Comparison of ENCODE assay signal across 10 mouse cellular contexts in the genomic region with DNA sequence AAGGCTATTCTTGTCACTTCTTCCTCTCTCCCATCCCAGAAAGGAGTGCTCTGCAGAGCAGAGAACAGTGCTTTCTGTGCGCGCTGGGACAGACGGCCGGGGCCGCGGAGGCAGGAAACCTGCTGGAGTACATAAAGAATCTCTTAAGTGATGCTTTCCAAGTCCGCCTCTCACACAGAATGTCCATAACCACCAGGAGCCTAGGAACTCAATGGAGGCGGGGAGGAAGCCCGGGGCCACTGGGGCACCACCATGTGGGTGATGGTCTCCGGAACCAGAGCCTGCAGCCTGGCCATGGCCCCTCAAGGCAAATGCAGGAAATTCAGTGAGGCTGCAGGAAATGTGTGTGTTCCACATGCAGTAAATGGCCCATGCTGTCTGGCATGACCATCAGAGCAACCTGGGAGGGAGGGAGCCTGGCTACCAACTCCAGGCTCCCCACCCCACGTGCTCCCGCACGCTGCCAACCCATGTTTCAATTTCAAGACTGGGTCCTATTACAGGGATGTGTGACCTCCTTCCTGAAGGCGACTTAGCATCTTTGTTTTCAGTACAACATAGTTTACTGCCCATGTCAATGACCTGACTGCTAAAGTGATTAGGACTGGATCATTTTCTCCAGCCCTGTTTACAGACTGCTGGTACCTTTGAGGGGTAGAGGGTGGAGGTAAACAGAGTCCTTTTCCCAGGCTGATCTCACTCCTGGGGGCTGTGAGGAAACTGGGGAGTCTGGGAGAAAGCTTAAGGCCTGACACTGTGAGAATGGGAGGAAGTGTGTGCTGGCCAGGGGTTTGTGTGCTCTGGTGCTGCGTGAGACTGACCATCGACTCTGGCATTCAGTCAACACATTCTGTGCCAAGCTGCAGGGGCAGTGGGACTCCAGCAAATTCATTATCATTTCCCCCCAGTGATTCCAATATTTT. TPM values are rescaled to one million over a fixed set of nuclear protein-coding genes. Genes with fewer than 3 reads are reported as not detected.
DNase-seq lines count a peak whose midpoint lies in the region; ATAC-seq and TF ChIP-seq lines count a peak whose summit lies in the region.
"Had no signal": no experiment of that assay in that cellular context is flagged by ENCODE, and none has a peak within 500 bp of the region (broad histone marks: within the 10 kb centered on the region; RNA-seq: fewer than 3 reads in every experiment).

No protein-coding gene starts in this region.

- DNase-seq in gastrocnemius, adult 2 months = peak; percentile 75
- no peak for DNase-seq in gastrocnemius, adult 8-10 months (ENCODE audit: low spot score in 2 of 2)
- peak; percentile 77 for DNase-seq in right cerebral cortex, adult 18-20 months
- no peak for DNase-seq in right cerebral cortex, postnatal 4 days
- DNase-seq in layer of hippocampus, adult 9-11 months = peak; percentile 80
- no peak for DNase-seq in retina, embryonic 14.5 days (ENCODE audit: low spot score)
- no peak for DNase-seq in urinary bladder, postnatal 4 days (ENCODE audit: low spot score in 2 of 2)

- TF ChIP-seq CTCF in gastrocnemius, adult 2 months (IDR thresholded peaks at IDR 0.05) = no peak

- ATAC-seq in CD4-positive, CD25-positive, alpha-beta regulatory T cell, adult 4 months = no peak

- intact Hi-C loops in gastrocnemius, adult 2 months (cut with DNase I) = loop anchor here (1.0 to 5.0 kb wide), 2 partner anchors 29 to 114 kb away; partner anchors contain the start of gene Bicra

- H3K4me3 ChIP-seq in gastrocnemius, adult 2 months = peak overlapping the region; percentile 43

- peak overlapping the region; percentile 83 for H3K27ac ChIP-seq in gastrocnemius, adult 2 months

RNA-seq across cellular contexts. Expression of gene Selenow, which starts 11.5 kb away (rescaled TPM):
- total RNA-seq in gastrocnemius, adult 2 months (2021) = 1,000 to 10,000 TPM; 1,391 to 1,893 TPM
- 1,000 to 10,000 TPM; 1,735 to 2,070 (median 1,829) TPM for total RNA-seq in gastrocnemius, adult 8-10 months (2022)
- polyA plus RNA-seq in CD4-positive, CD25-positive, alpha-beta regulatory T cell, adult 4 months (2017; shearing (Covaris generic)) = 100 to 1,000 TPM; 912 to 987 TPM

RNA-seq across cellular contexts. Expression of gene Nop53, which starts 12.2 kb away (rescaled TPM):
- total RNA-seq in gastrocnemius, adult 2 months (2021) = 10 to 100 TPM; 85.7 to 97.4 TPM
- total RNA-seq in gastrocnemius, adult 8-10 months (2022) = 10 to 100 TPM; 76.2 to 96.3 (median 82.3) TPM
- 100 to 1,000 TPM; 244 to 324 TPM for polyA plus RNA-seq in CD4-positive, CD25-positive, alpha-beta regulatory T cell, adult 4 months (2017; shearing (Covaris generic))

RNA-seq across cellular contexts. Expression of gene Ehd2, which starts 33.7 kb away (rescaled TPM):
- total RNA-seq in gastrocnemius, adult 2 months (2021) = 10 to 100 TPM; 31.4 to 38.7 TPM
- 10 to 100 TPM; 23.7 to 32.7 (median 28.2) TPM for total RNA-seq in gastrocnemius, adult 8-10 months (2022)
- polyA plus RNA-seq in CD4-positive, CD25-positive, alpha-beta regulatory T cell, adult 4 months (2017; shearing (Covaris generic)) = under 1 TPM; 0.07 to 0.15 TPM

RNA-seq across cellular contexts. Expression of gene Crxos, which starts 51.3 kb away (rescaled TPM):
- total RNA-seq in gastrocnemius, adult 2 months (2021) = not detected
- not detected for total RNA-seq in gastrocnemius, adult 8-10 months (2022)
- under 1 TPM in 1 of 2 experiments, not detected in 1; 0.26 TPM for polyA plus RNA-seq in CD4-positive, CD25-positive, alpha-beta regulatory T cell, adult 4 months (2017; shearing (Covaris generic))
- polyA plus RNA-seq: limb, embryonic 14.5 days; testis, adult 2 months had no signal

RNA-seq across cellular contexts. Expression of gene Crx, which starts 53.9 kb away (rescaled TPM):
- total RNA-seq in gastrocnemius, adult 2 months (2021) = not detected
- total RNA-seq in gastrocnemius, adult 8-10 months (2022) = not detected
- not detected for polyA plus RNA-seq in CD4-positive, CD25-positive, alpha-beta regulatory T cell, adult 4 months (2017; shearing (Covaris generic))
- polyA plus RNA-seq: limb, embryonic 14.5 days; testis, adult 2 months had no signal

Comparison
In these comparisons a context has a peak if more than half of its experiments do, and no peak if none do; other contexts are left out.
1. DNase-seq: peak in gastrocnemius, adult 2 months (single experiment), right cerebral cortex, adult 18-20 months (single experiment) and layer of hippocampus, adult 9-11 months (single experiment); none in gastrocnemius, adult 8-10 months (0 of 2), right cerebral cortex, postnatal 4 days (single experiment), retina, embryonic 14.5 days (single experiment) and urinary bladder, postnatal 4 days (0 of 2).